Mouse (Mus musculus) lung, adult 18-20 months (tissue): Measurements from ENCODE around the gene Igsf11.
A peak's percentile ranks its signal among the peaks of the same experiment; 100 is the strongest.

Source experiments
- DNase-seq, 2 experiments: peaks; one replicate each; pipeline ENCODE4 v3.0.0; 2022; ENCODE audit warnings: mixed read lengths in 2 of 2

Gene Igsf11

GRCm38 (mm10) chr16:38985411-38985810 lies 92.9 kb downstream of the Igsf11 start:
- peak in 1 of 2 experiments; percentile 3 for DNase-seq

GRCm38 (mm10) chr16:38986410-38986809 lies 93.9 kb downstream of the Igsf11 start:
- no peak for DNase-seq

- no peak for DNase-seq
Measured at GRCm38 (mm10) chr16:38993711-38994110, 101.2 kb downstream of the Igsf11 start.

- no peak for DNase-seq
Measured at GRCm38 (mm10) chr16:38998496-38999258, 106.2 kb downstream of the Igsf11 start.

DNA sequence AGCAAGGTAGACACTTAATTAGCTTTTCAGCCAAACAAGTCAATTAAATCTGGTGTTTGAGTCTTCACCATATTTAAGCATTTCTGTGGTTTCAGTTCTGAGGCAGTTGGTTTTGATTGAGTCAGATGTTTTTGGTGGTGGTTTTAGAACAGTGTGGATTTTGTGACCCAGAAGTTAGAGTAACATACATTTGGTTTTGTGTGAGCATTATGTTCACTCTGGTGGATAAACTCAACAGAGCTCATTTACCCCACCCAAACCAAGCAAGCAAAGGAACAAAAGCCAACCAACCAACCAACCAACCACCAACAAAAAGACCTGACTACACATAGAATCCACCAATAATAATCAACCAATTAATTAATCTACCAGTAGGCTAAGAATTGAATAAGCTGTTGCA lies 106.8 kb downstream of the Igsf11 start:
- no peak for DNase-seq

GRCm38 (mm10) chr16:39006978-39007377 lies 114.5 kb downstream of the Igsf11 start:
- DNase-seq: no peak

GRCm38 (mm10) chr16:39019449-39019848 lies 127.0 kb downstream of the Igsf11 start:
- no peak for DNase-seq

- DNase-seq: no peak
Measured at GRCm38 (mm10) chr16:39025989-39026736, 133.7 kb downstream of the Igsf11 start.

DNA sequence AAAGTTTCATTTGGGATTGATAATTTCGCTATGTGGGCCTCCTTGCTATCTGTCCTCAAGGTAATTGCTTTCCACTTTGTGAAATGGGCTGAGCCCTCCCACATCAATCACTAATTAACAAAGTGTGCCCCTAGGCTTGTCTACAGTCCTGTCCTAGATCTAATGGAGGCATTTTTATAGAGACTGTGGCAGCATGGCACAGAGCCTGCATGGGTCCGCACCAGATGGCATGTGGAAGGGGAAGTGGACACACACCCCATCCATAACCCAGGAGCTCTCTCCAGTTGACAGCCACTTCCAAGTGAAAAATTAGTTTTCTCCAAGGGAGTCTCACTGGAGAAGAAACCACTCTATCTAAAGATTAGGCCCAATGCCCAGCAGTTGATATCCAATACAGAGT lies 138.9 kb downstream of the Igsf11 start:
- no peak for DNase-seq

GRCm38 (mm10) chr16:39037257-39037656 lies 144.8 kb downstream of the Igsf11 start:
- peak in 1 of 2 experiments; percentile 1 for DNase-seq

GRCm38 (mm10) chr16:39044381-39044780 lies 151.9 kb downstream of the Igsf11 start:
- DNase-seq: no peak

- DNase-seq: peak in 1 of 2 experiments; percentile 18
Measured at GRCm38 (mm10) chr16:39048889-39049288, 156.4 kb downstream of the Igsf11 start.

DNA sequence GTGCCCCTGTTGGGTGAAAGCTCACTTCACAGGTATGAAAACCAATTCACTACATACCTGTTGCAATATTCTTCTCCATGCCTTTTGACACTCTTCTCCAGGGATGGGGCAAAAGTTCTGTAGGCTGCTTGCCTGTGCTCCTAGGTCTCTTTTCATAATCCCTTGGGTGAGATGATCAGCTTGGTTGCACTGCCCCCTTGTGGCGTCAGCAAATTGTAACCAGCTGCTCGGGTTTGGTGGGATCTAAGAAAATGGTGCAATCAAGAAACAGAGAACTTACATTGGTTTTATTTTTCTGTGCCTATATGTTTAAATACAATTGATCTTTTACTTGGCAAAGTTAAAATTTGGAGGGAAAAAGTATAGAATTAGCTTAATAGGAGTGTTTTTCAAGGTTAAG lies 160.5 kb downstream of the Igsf11 start:
- DNase-seq: peak; percentile 29 to 33

GRCm38 (mm10) chr16:39053779-39054178 lies 161.3 kb downstream of the Igsf11 start:
- no peak for DNase-seq

- peak in 1 of 2 experiments; percentile 11 for DNase-seq
Measured at GRCm38 (mm10) chr16:39056061-39056460, 163.6 kb downstream of the Igsf11 start.

DNA sequence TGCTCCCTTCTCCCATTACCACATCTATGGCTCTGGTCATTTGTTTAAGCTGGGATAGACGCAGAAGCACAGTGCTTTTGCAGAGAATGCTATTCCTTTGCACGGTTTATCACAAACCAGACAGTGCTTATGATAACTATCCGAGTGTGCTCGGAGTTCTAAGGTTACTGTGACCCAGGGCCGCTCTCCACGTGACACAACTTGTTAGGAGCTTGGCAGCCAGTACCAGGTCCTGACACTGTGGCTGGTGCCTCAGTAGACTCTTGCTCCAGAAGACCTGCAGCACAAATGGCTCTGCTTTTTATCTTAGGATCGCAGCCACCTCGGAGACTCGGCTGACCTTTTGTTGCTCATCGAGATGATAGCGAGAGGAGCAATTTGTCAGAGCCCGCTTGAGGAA lies 164.5 kb downstream of the Igsf11 start:
- no peak for DNase-seq

DNA sequence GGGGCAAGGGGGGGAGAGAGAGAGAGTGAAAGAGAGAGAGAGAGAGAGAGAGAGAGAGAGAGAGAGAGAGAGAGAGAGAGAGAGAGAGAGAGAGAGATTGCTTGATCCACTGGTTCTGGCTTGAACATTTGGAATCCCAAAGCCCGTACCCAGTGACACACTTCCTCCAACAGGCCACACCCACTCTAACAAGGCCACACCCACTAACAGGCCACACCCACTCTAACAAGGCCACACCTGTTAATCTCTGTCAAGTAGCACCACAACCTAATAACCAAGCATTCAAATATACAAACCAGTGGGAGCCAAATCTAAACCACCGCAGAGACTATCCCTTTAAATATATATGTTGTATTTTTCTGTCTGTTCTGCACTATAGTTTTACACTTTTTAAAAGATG lies 166.4 kb downstream of the Igsf11 start:
- DNase-seq: no peak

DNA sequence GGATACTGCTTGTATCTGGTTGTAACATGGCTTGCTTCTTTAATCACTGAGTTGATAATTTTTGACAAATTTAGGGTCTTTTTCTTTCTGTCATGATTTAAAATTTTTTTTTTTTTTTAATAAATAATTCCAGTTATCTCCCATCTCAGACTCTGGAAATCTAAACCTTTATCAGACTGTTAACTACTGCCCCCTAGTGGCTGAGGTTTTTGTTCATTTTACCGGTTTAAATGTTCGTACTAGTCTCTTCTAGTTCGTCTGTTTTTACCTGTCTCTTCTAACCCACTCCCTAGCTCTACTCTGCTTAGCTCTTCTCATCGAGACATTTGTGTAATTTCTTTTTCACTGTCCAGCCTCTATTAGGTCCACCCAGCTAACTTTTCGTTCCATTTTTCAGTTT lies 170.1 kb downstream of the Igsf11 start:
- DNase-seq: no peak

DNA sequence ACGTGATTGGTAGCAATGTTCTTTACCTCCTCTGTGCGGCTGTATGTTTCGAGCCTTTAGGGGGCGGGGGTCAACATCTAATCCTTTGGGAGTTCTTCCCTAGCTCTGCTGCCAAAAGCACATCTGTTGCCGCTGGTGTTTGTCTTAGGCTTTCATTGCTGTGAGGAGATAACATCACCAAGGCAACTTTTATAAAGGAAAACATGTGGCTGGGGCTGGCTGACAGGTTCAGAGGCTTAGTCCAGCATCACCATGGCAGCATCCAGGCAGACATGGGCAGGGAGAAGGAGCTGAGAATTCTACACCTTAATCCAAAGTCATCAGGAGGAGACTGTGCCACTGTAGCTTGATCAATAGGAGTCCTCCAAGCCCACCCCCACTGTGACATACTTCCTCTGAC lies 173.1 kb downstream of the Igsf11 start:
- no peak for DNase-seq

GRCm38 (mm10) chr16:39071431-39071830 lies 179.0 kb downstream of the Igsf11 start:
- no peak for DNase-seq
